Mouse (Mus musculus): ENCODE data around the gene Cirbp. TPM values are rescaled to one million over a fixed set of nuclear protein-coding genes. Genes with fewer than 3 reads are reported as not detected.

Cirbp gene
- polyA plus RNA-seq, 1 experiment = 30.9 TPM

DNA sequence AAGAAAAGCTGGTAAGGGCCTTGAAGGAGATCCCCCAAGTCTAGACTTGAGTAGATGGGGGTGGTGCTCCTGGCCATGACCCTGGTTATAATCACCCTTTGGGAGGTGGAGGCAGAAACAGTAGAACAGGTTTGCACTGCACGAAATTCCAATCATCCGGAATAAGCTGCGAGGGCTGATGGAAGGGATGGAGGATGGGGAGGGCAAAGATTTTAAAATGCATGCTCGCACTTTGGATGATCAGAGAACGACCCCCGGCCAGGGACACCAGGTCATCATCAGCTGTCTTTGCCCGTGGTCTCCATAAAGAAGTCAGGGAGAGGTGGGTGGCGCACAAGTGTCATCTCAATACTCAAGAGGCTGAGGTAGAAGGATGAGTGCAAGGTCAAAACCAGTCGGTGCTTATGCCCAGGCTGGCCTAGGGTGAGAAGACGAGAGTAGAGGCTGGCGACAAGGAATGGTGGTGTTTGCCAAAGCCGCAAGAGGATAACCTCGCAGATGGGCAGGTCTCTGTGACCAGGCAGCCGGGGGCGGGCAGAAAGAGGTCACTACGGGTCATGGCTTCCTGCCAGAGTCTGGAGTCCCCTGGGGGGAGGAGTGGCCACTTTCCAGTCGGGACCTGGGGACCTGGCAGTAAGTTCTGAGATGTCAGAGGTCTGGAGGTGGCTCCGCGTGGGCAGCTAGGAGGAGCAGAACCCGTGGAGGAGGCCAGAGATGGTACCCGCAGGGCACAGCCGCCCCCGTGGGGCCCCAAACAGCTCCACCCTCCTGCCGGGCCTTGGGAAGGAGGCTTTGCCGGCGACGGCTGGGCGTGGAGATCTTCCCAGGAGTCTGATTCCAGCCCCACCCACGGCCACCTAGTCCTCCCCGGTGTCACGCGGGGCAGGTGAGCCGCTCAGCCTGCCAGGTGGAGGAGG lies 5.1 kb upstream of the Cirbp start:
- H3K79me3 ChIP-seq (ENCODE audit: low read depth) = peaks cover 6% of the 10 kb centered on the region
- H3K27me3 ChIP-seq (ENCODE audit: control insufficient read depth, insufficient read depth, insufficient read length) = no peaks in the 10 kb centered on the region
- H3K4me3 ChIP-seq (ENCODE audit: insufficient read depth, poor library complexity, severe bottlenecking) = peak overlapping the region; percentile 29
- no peak for TF ChIP-seq CTCF (IDR thresholded peaks at IDR 0.05; ENCODE audit: control insufficient read depth, insufficient read depth, insufficient read length)
- no peak for TF ChIP-seq CEBPB (IDR thresholded peaks at IDR 0.05; ENCODE audit: low read depth)
- peak; percentile 37 for TF ChIP-seq MYOD1 (IDR thresholded peaks at IDR 0.05; ENCODE audit: control insufficient read depth, insufficient read length, low read depth)
- TF ChIP-seq MYOG (IDR thresholded peaks at IDR 0.05; ENCODE audit: control insufficient read depth, extremely low read depth, insufficient read length) = no peak
- peaks cover 18% of the 10 kb centered on the region for H3K79me2 ChIP-seq (ENCODE audit: control insufficient read depth, insufficient read depth)
- peak overlapping the region; percentile 54 for H3ac ChIP-seq (ENCODE audit: control insufficient read depth, insufficient read length, low read depth)
- peaks cover 29% of the 10 kb centered on the region for H3K36me3 ChIP-seq (ENCODE audit: control insufficient read depth, insufficient read depth)

GRCm38 (mm10) chr10:80161522-80162242 lies 4.1 kb upstream of the Cirbp start:
- H3K4me3 ChIP-seq (ENCODE audit: insufficient read depth, poor library complexity, severe bottlenecking) = peak overlapping the region; percentile 29
- H3ac ChIP-seq (ENCODE audit: control insufficient read depth, insufficient read length, low read depth) = peak overlapping the region; percentile 19
- no peaks in the 10 kb centered on the region for H3K27me3 ChIP-seq (ENCODE audit: control insufficient read depth, insufficient read depth, insufficient read length)
- no peaks in the 10 kb centered on the region for H3K79me3 ChIP-seq (ENCODE audit: low read depth)
- H3K36me3 ChIP-seq (ENCODE audit: control insufficient read depth, insufficient read depth) = peaks cover 19% of the 10 kb centered on the region
- peaks cover 9% of the 10 kb centered on the region for H3K79me2 ChIP-seq (ENCODE audit: control insufficient read depth, insufficient read depth)
- TF ChIP-seq MAX (IDR thresholded peaks at IDR 0.05) (no peak), MYOG (IDR thresholded peaks at IDR 0.05; ENCODE audit: control insufficient read depth, extremely low read depth, insufficient read length) (no peak), FOSL1 (IDR thresholded peaks at IDR 0.05; ENCODE audit: insufficient read depth, low read length, poor library complexity, severe bottlenecking) (no peak), USF1 (IDR thresholded peaks at IDR 0.05; ENCODE audit: low read depth) (no peak), MYOD1 (IDR thresholded peaks at IDR 0.05; ENCODE audit: control insufficient read depth, insufficient read length, low read depth) (peak; percentile 90), CTCF (IDR thresholded peaks at IDR 0.05; ENCODE audit: control insufficient read depth, insufficient read depth, insufficient read length) (no peak), CEBPB (IDR thresholded peaks at IDR 0.05; ENCODE audit: low read depth) (peak; percentile 92)

- Histone ChIP-seq H3K36me3 (ENCODE audit: control insufficient read depth, insufficient read depth) (peaks cover 14% of the 10 kb centered on the region), H3K79me2 (ENCODE audit: control insufficient read depth, insufficient read depth) (peaks cover 3% of the 10 kb centered on the region), H3ac (ENCODE audit: control insufficient read depth, insufficient read length, low read depth) (no peak overlapping the region), H3K79me3 (ENCODE audit: low read depth) (no peaks in the 10 kb centered on the region), H3K27me3 (ENCODE audit: control insufficient read depth, insufficient read depth, insufficient read length) (no peaks in the 10 kb centered on the region), H3K4me3 (ENCODE audit: insufficient read depth, poor library complexity, severe bottlenecking) (no peak overlapping the region)
- TF ChIP-seq CEBPB (IDR thresholded peaks at IDR 0.05; ENCODE audit: low read depth) (no peak), MAX (IDR thresholded peaks at IDR 0.05) (no peak), CTCF (IDR thresholded peaks at IDR 0.05; ENCODE audit: control insufficient read depth, insufficient read depth, insufficient read length) (no peak), USF1 (IDR thresholded peaks at IDR 0.05; ENCODE audit: low read depth) (no peak), MYOG (IDR thresholded peaks at IDR 0.05; ENCODE audit: control insufficient read depth, extremely low read depth, insufficient read length) (no peak), FOSL1 (IDR thresholded peaks at IDR 0.05; ENCODE audit: insufficient read depth, low read length, poor library complexity, severe bottlenecking) (no peak), MYOD1 (IDR thresholded peaks at IDR 0.05; ENCODE audit: control insufficient read depth, insufficient read length, low read depth) (no peak)
Observed at GRCm38 (mm10) chr10:80162243-80162608, 3.6 kb upstream of the Cirbp start.

- TF ChIP-seq USF1 (IDR thresholded peaks at IDR 0.05; ENCODE audit: low read depth) (no peak), CEBPB (IDR thresholded peaks at IDR 0.05; ENCODE audit: low read depth) (no peak), MYOG (IDR thresholded peaks at IDR 0.05; ENCODE audit: control insufficient read depth, extremely low read depth, insufficient read length) (no peak), FOSL1 (IDR thresholded peaks at IDR 0.05; ENCODE audit: insufficient read depth, low read length, poor library complexity, severe bottlenecking) (no peak), MYOD1 (IDR thresholded peaks at IDR 0.05; ENCODE audit: control insufficient read depth, insufficient read length, low read depth) (peak; percentile 64), MAX (IDR thresholded peaks at IDR 0.05) (peak; percentile 30), CTCF (IDR thresholded peaks at IDR 0.05; ENCODE audit: control insufficient read depth, insufficient read depth, insufficient read length) (no peak)
- H3K79me2 ChIP-seq (ENCODE audit: control insufficient read depth, insufficient read depth) = no peaks in the 10 kb centered on the region
- no peak overlapping the region for H3K4me3 ChIP-seq (ENCODE audit: insufficient read depth, poor library complexity, severe bottlenecking)
- H3ac ChIP-seq (ENCODE audit: control insufficient read depth, insufficient read length, low read depth) = peak overlapping the region; percentile 18
- peaks cover 8% of the 10 kb centered on the region for H3K36me3 ChIP-seq (ENCODE audit: control insufficient read depth, insufficient read depth)
- no peaks in the 10 kb centered on the region for H3K27me3 ChIP-seq (ENCODE audit: control insufficient read depth, insufficient read depth, insufficient read length)
- H3K79me3 ChIP-seq (ENCODE audit: low read depth) = no peaks in the 10 kb centered on the region
Observed at GRCm38 (mm10) chr10:80162716-80163299, 3.0 kb upstream of the Cirbp start.

- Histone ChIP-seq H3K79me3 (ENCODE audit: low read depth) (peaks cover 2% of the 10 kb centered on the region), H3K27me3 (ENCODE audit: control insufficient read depth, insufficient read depth, insufficient read length) (no peaks in the 10 kb centered on the region), H3K4me3 (ENCODE audit: insufficient read depth, poor library complexity, severe bottlenecking) (no peak overlapping the region), H3ac (ENCODE audit: control insufficient read depth, insufficient read length, low read depth) (peak overlapping the region; percentile 53), H3K36me3 (ENCODE audit: control insufficient read depth, insufficient read depth) (peaks cover under 1% of the 10 kb centered on the region), H3K79me2 (ENCODE audit: control insufficient read depth, insufficient read depth) (peaks cover 4% of the 10 kb centered on the region)
- no peak for TF ChIP-seq MYOD1 (IDR thresholded peaks at IDR 0.05; ENCODE audit: control insufficient read depth, insufficient read length, low read depth)
- no peak for TF ChIP-seq CEBPB (IDR thresholded peaks at IDR 0.05; ENCODE audit: low read depth)
- TF ChIP-seq MAX (IDR thresholded peaks at IDR 0.05) = peak; percentile 87
- TF ChIP-seq FOSL1 (IDR thresholded peaks at IDR 0.05; ENCODE audit: insufficient read depth, low read length, poor library complexity, severe bottlenecking) = peak; percentile 93
- no peak for TF ChIP-seq MYOG (IDR thresholded peaks at IDR 0.05; ENCODE audit: control insufficient read depth, extremely low read depth, insufficient read length)
- no peak for TF ChIP-seq CTCF (IDR thresholded peaks at IDR 0.05; ENCODE audit: control insufficient read depth, insufficient read depth, insufficient read length)
- TF ChIP-seq USF1 (IDR thresholded peaks at IDR 0.05; ENCODE audit: low read depth) = no peak
Observed at GRCm38 (mm10) chr10:80163721-80164120, 2.1 kb upstream of the Cirbp start.
